Mouse (Mus musculus): ENCODE results near the gene Gm21915. TPM values are rescaled to one million over a fixed set of nuclear protein-coding genes. Genes with fewer than 3 reads are reported as not detected.

Gene Gm21915
- total RNA-seq, 2 experiments from 2014 or later, result not detected

Other genes starting within 250 kb of the Gm21915 start
- 10 to 100 TPM; 11.7 to 12.9 TPM for gene Gramd1b, start 139.2 kb upstream of the Gm21915 start, total RNA-seq (2021)
- 10 to 100 TPM in 1 of 2 experiments, 1 to 10 TPM in 1; 9.5 to 10.6 TPM for gene Clmp, start 15.3 kb downstream of the Gm21915 start, total RNA-seq (2021)
- 1,000 to 10,000 TPM; 1,168 to 1,187 TPM for gene Hspa8, start 130.4 kb downstream of the Gm21915 start, total RNA-seq (2021)
- gene Bsx, start 203.5 kb downstream of the Gm21915 start, total RNA-seq (2021), result not detected